Mouse (Mus musculus) midbrain, embryonic 11.5 days (tissue): ENCODE measurements at regions not wholly inside any gene's neighbourhood (a gene's known extent, or its start where the extent isn't known, plus 50 kb on each side); places are given as distances from the start of the nearest gene placed in this dataset.

Experiments used
- ATAC-seq: fragments of 200-750 bp; cut with Nextera tagmentation; 2 replicates; pipeline ENCODE4 v1.8.0; 2017; ENCODE audit warnings: moderate TSS enrichment, moderate library complexity; ENCODE audit not compliant: low FRiP score
- DNase-seq: peaks from one replicate; pipeline ENCODE4 v3.0.0; 2015; ENCODE audit warnings: low spot score; ENCODE audit errors: missing footprints
- H3K27ac ChIP-seq: fragments of 300-500 bp; sonication (generic); 2 replicates; pipeline ENCODE4 v1.5.1; 2014; ENCODE audit warnings: low read depth, low read length
- H3K27me3 ChIP-seq: fragments of 300-500 bp; sonication (generic); 2 replicates; pipeline ENCODE4 v1.6.1; 2014; ENCODE audit warnings: mild to moderate bottlenecking, low read length, moderate library complexity, mixed read lengths; ENCODE audit not compliant: control insufficient read depth, insufficient read depth
- H3K36me3 ChIP-seq: fragments of 300-500 bp; sonication (generic); 2 replicates; pipeline ENCODE4 v1.6.1; 2014; ENCODE audit warnings: mild to moderate bottlenecking, low read length, moderate library complexity, mixed read lengths; ENCODE audit not compliant: control insufficient read depth, insufficient read depth
- H3K4me1 ChIP-seq: fragments of 300-500 bp; sonication (generic); 2 replicates; pipeline ENCODE4 v1.6.1; 2014; ENCODE audit warnings: low read length; ENCODE audit not compliant: control insufficient read depth, insufficient read depth
- H3K4me2 ChIP-seq: fragments of 300-500 bp; sonication (generic); 2 replicates; pipeline ENCODE4 v1.6.1; 2014; ENCODE audit warnings: mild to moderate bottlenecking, moderate library complexity
- H3K4me3 ChIP-seq: fragments of 300-500 bp; sonication (generic); 2 replicates; pipeline ENCODE4 v1.5.1; 2014; ENCODE audit warnings: low read depth, low read length
- H3K9ac ChIP-seq: fragments of 300-500 bp; sonication (generic); 2 replicates; pipeline ENCODE4 v1.6.1; 2014; ENCODE audit warnings: low read length
- H3K9me3 ChIP-seq: fragments of 300-500 bp; sonication (generic); 2 replicates; pipeline ENCODE4 v1.6.1; 2016; ENCODE audit warnings: low read length; ENCODE audit not compliant: control insufficient read depth
- WGBS: fragments of 180-500 bp; shearing (Covaris S2); extraction: QIAGEN DNeasy Blood & Tissue Kit; methylation state at CpG from one replicate; pipeline ENCODE4 v1.1.7; 2014; 5-methylcytosine and 5-hydroxymethylcytosine counted together

GRCm38 (mm10) chr14:25206855-25207254, 252.1 kb upstream of the Zmiz1 start:
- Histone ChIP-seq H3K4me3 (no peak overlapping the region), H3K4me2 (no peak overlapping the region), H3K9me3 (no peaks in the 10 kb centered on the region), H3K27me3 (no peaks in the 10 kb centered on the region; the same call in 1 of the 2 replicates), H3K4me1 (no peaks in the 10 kb centered on the region), H3K9ac (no peak overlapping the region), H3K36me3 (no peaks in the 10 kb centered on the region), H3K27ac (no peak overlapping the region)
- 81% methylated on average over 4 of the region's 4 CpGs for WGBS
- DNase-seq (no peak), ATAC-seq (no peak)

- H3K4me1 ChIP-seq: no peaks in the 10 kb centered on the region
- DNase-seq: no peak
- H3K9ac ChIP-seq: no peak overlapping the region
- no peak overlapping the region for H3K27ac ChIP-seq
- no peaks in the 10 kb centered on the region for H3K36me3 ChIP-seq
- no peaks in the 10 kb centered on the region; the same call in 1 of the 2 replicates for H3K27me3 ChIP-seq
- H3K4me2 ChIP-seq: no peak overlapping the region
- H3K4me3 ChIP-seq: no peak overlapping the region
- ATAC-seq: no peak
- 84% methylated on average over 5 of the region's 5 CpGs for WGBS
- no peaks in the 10 kb centered on the region for H3K9me3 ChIP-seq
These were observed 251.6 kb upstream of the Zmiz1 start for GRCm38 (mm10) chr14:25207422-25207821.

- ATAC-seq (no peak), DNase-seq (no peak)
- Histone ChIP-seq H3K9me3 (no peaks in the 10 kb centered on the region), H3K27ac (no peak overlapping the region), H3K4me2 (no peak overlapping the region), H3K27me3 (no peaks in the 10 kb centered on the region; the same call in 1 of the 2 replicates), H3K36me3 (no peaks in the 10 kb centered on the region), H3K4me1 (no peaks in the 10 kb centered on the region), H3K4me3 (no peak overlapping the region), H3K9ac (no peak overlapping the region)
- WGBS: 73% methylated on average over 9 of the region's 9 CpGs
These were observed 250.5 kb upstream of the Zmiz1 start for GRCm38 (mm10) chr14:25208221-25209056.

- no peaks in the 10 kb centered on the region for H3K27me3 ChIP-seq
- no peak overlapping the region for H3K4me3 ChIP-seq
- H3K9me3 ChIP-seq: no peaks in the 10 kb centered on the region
- no peaks in the 10 kb centered on the region for H3K36me3 ChIP-seq
- H3K9ac ChIP-seq: no peak overlapping the region
- DNase-seq: no peak
- H3K27ac ChIP-seq: no peak overlapping the region
- 77% methylated on average over 6 of the region's 6 CpGs for WGBS
- H3K4me1 ChIP-seq: no peaks in the 10 kb centered on the region
- no peak for ATAC-seq
- no peak overlapping the region for H3K4me2 ChIP-seq
These were observed 245.9 kb upstream of the Zmiz1 start for GRCm38 (mm10) chr14:25213056-25213455.

GRCm38 (mm10) chr14:25223091-25223490, 235.9 kb upstream of the Zmiz1 start:
- no peak overlapping the region for H3K4me3 ChIP-seq
- H3K4me1 ChIP-seq: peaks cover 19% of the 10 kb centered on the region
- no peaks in the 10 kb centered on the region for H3K27me3 ChIP-seq
- WGBS: 74% methylated on average over 1 of the region's 1 CpGs
- H3K9ac ChIP-seq: no peak overlapping the region
- ATAC-seq (no peak), DNase-seq (no peak)
- no peak overlapping the region for H3K27ac ChIP-seq
- H3K36me3 ChIP-seq: no peaks in the 10 kb centered on the region
- H3K9me3 ChIP-seq: no peaks in the 10 kb centered on the region
- H3K4me2 ChIP-seq: no peak overlapping the region

GRCm38 (mm10) chr14:25225214-25225613, 233.8 kb upstream of the Zmiz1 start:
- no peaks in the 10 kb centered on the region for H3K27me3 ChIP-seq
- DNase-seq (no peak), ATAC-seq (no peak)
- no peaks in the 10 kb centered on the region for H3K36me3 ChIP-seq
- WGBS: 67% methylated on average over 3 of the region's 3 CpGs
- H3K4me3 ChIP-seq: no peak overlapping the region
- no peak overlapping the region for H3K27ac ChIP-seq
- peaks cover 24% of the 10 kb centered on the region for H3K4me1 ChIP-seq
- H3K4me2 ChIP-seq: no peak overlapping the region
- no peaks in the 10 kb centered on the region for H3K9me3 ChIP-seq
- no peak overlapping the region for H3K9ac ChIP-seq

GRCm38 (mm10) chr14:25226155-25226839, 232.7 kb upstream of the Zmiz1 start:
- H3K4me2 ChIP-seq: peak overlapping the region; percentile 30
- no peak overlapping the region for H3K4me3 ChIP-seq
- DNase-seq (peak; percentile 91), ATAC-seq (peak; percentile 81)
- H3K9me3 ChIP-seq: no peaks in the 10 kb centered on the region
- H3K36me3 ChIP-seq: no peaks in the 10 kb centered on the region
- WGBS: 18% methylated on average over 11 of the region's 11 CpGs
- H3K9ac ChIP-seq: peak overlapping the region; percentile 39
- peaks cover 24% of the 10 kb centered on the region for H3K4me1 ChIP-seq
- no peaks in the 10 kb centered on the region for H3K27me3 ChIP-seq
- peak overlapping the region; percentile 67 for H3K27ac ChIP-seq

GRCm38 (mm10) chr14:25226840-25227506, 232.0 kb upstream of the Zmiz1 start:
- no peak overlapping the region for H3K4me3 ChIP-seq
- WGBS: 64% methylated on average over 7 of the region's 7 CpGs
- 0 out of 2 replicates have a peak overlapping the region, but pooled peaks have one; percentile 30 for H3K4me2 ChIP-seq
- peak; percentile 90 for DNase-seq
- H3K36me3 ChIP-seq: no peaks in the 10 kb centered on the region
- peak; percentile 30; the same call in 1 of the 2 replicates for ATAC-seq
- no peaks in the 10 kb centered on the region for H3K9me3 ChIP-seq
- H3K9ac ChIP-seq: peak overlapping the region; percentile 39
- H3K27ac ChIP-seq: peak overlapping the region; percentile 67; the same call in 1 of the 2 replicates
- H3K27me3 ChIP-seq: no peaks in the 10 kb centered on the region
- peaks cover 24% of the 10 kb centered on the region for H3K4me1 ChIP-seq
